Mouse (Mus musculus) heart, adult 2 months (tissue): Measurements from ENCODE around the gene Enpp7.

Source experiments
- CTCF ChIP-seq: fragments of 200-600 bp; IDR thresholded peaks from 2 replicates; pipeline ENCODE4 v1.8.1; 2022; ENCODE audit warnings: antibody characterized with exemption, mild to moderate bottlenecking, moderate library complexity
- EP300 ChIP-seq: fragments of 200-500 bp; IDR thresholded peaks from 2 replicates; pipeline ENCODE4 v1.6.1; 2011; ENCODE audit warnings: low read depth, low read length, control low read depth; ENCODE audit not compliant: insufficient read depth
- POLR2A ChIP-seq: fragments of 200-500 bp; IDR thresholded peaks from 2 replicates; pipeline ENCODE4 v1.6.1; 2011; ENCODE audit warnings: mild to moderate bottlenecking, low read depth, low read length, control low read depth; ENCODE audit not compliant: insufficient read depth

- no peak for TF ChIP-seq CTCF
- TF ChIP-seq POLR2A = no peak
- TF ChIP-seq EP300 = no peak
Observed at GRCm38 (mm10) chr11:119000877-119001276, 12.9 kb downstream of the Enpp7 start.
